Mouse (Mus musculus) gastrocnemius, adult 18-20 months (tissue): ENCODE measurements around the gene Dchs1. TPM values are rescaled to one million over a fixed set of nuclear protein-coding genes. Genes with fewer than 3 reads are reported as not detected.
"Not testable (repeated sequence)": the region's sequence is repeated elsewhere in the genome, so short reads cannot be mapped to it uniquely, and the experiment has no call there.

ENCODE experiments used
- DNase-seq: peaks from one replicate; pipeline ENCODE4 v3.0.0; 2021; ENCODE audit warnings: low spot score
- total RNA-seq, 2 experiments: library from RNA; stranded (reverse); gene quantifications; 2 replicates each; pipeline ENCODE4 v1.2.3; 2021

Gene Dchs1
- total RNA-seq, 2 experiments from 2014 or later: 2.1 to 3.7 TPM

- not testable (repeated sequence) for DNase-seq
These were observed 44.1 kb downstream of the Dchs1 start for GRCm38 (mm10) chr7:105743246-105743925.

GRCm38 (mm10) chr7:105742539-105743215 is 44.8 kb downstream of the Dchs1 start:
- DNase-seq: not testable (repeated sequence)

DNA sequence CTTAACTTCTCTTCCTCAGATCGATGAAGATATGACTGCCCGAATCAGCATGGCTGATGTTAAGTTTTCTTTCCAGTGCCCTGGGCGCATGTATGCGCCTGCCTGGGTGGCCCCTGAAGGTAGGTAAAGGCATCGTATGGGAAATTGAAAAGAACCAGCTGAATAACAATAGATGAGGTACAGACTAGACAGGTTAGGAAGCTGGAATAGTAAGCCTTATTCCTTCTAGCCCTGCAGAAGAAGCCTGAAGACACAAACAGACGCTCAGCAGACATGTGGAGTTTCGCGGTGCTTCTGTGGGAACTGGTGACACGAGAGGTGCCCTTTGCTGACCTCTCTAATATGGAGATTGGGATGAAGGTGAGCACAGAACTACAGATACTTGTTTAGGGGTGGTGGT is 45.5 kb downstream of the Dchs1 start:
- DNase-seq: no peak

- no peak for DNase-seq
These were observed 46.6 kb downstream of the Dchs1 start for GRCm38 (mm10) chr7:105740851-105741250.

DNA sequence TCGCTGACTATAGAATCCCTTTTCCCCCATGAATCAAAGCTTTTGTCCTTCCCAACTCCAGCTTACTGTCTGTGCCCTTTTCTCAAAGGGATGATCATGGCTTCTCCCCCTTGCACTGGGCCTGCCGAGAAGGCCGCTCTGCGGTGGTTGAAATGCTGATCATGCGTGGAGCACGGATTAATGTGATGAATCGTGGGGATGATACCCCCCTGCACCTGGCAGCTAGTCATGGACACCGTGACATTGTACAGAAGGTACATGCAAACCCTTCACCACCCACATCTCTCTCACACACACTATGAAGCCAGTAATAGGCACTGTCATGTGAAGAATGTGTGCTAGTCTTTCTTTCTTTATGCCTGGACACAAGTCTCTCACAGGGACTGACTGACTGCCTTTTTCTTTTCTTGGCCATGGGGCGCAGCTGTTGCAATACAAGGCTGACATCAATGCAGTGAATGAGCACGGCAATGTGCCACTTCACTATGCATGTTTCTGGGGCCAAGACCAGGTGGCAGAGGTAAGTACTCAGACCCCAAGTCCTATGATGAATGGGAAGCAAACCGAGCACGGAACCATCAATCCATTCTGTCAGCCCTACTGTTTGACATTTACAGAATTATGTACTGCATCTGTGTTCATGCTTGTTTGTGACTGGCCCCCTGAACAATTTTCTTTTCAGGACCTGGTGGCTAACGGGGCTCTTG is 47.2 kb downstream of the Dchs1 start:
- DNase-seq: no peak

GRCm38 (mm10) chr7:105738948-105739347 is 48.5 kb downstream of the Dchs1 start:
- DNase-seq: peak; percentile 69

GRCm38 (mm10) chr7:105738286-105738685 is 49.2 kb downstream of the Dchs1 start:
- no peak for DNase-seq

GRCm38 (mm10) chr7:105737648-105738047 is 49.8 kb downstream of the Dchs1 start:
- DNase-seq: no peak

- DNase-seq: peak; percentile 39
These were observed 50.4 kb downstream of the Dchs1 start, which contains the start of gene Rrp8 for GRCm38 (mm10) chr7:105736911-105737521. Gene Rrp8, minus strand, starts transcription at chr7:105737385.

DNA sequence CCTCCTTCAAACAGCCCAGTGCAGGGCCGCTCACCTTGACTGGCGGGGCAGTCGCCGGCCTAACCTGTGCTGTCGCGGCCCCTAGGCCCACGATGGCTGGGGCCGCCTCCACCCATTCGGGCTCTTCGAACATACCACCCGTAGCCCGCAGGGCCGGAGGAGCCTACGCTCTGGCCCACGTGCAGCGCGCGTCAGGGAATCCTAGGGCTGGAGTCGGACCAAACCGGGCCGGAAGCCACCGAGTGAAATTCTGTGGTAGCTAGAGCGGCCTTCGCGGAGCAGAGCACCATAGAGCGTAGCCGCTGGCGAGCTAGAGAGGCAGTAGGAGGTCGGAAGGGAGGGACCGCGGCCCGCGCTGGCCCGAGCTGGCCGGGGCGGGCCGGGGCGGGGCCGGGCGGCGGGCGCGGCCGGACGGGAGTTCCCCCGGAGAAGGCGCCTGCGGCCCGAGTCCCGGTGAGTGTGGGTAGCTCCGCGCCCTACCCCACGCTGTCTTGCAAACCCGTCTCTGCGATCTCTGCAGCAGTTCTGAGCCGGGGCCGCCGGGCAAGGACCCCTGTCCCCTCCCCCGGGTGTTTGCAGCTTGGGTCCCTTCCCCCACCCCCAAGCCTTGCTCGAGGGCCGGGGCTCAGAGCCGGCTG is 51.1 kb downstream of the Dchs1 start, which contains the start of gene Ilk:
Gene Ilk (plus strand): TSS at position 329 of the 638 bp plus-strand sequence.
- DNase-seq: peak; percentile 95

DNA sequence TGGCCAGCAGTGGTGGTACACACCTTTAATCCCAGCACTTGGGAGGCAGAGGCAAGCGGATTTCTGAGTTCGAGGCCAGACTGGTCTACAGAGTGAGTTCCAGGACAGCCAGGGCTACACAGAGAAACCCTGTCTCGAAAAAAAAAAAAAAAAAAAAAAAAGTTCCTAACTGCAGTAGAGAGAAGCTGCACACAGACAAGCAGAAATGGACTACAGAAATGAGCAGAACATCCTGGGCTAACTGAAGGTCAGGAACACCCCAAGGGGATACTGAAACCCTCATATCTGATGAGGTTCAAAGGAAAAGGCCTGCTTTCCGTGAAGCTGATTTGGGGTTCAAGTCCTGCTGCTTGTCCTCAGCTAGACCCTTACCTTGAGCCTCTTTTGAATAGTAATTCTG is 52.0 kb downstream of the Dchs1 start:
- DNase-seq: not testable (repeated sequence)

GRCm38 (mm10) chr7:105734826-105735225 is 52.6 kb downstream of the Dchs1 start:
- no peak for DNase-seq

- no peak for DNase-seq
These were observed 53.6 kb downstream of the Dchs1 start for GRCm38 (mm10) chr7:105733836-105734235.

GRCm38 (mm10) chr7:105728701-105729428 is 58.6 kb downstream of the Dchs1 start:
- no peak for DNase-seq

GRCm38 (mm10) chr7:105726980-105727325 is 60.5 kb downstream of the Dchs1 start:
- no peak for DNase-seq

DNA sequence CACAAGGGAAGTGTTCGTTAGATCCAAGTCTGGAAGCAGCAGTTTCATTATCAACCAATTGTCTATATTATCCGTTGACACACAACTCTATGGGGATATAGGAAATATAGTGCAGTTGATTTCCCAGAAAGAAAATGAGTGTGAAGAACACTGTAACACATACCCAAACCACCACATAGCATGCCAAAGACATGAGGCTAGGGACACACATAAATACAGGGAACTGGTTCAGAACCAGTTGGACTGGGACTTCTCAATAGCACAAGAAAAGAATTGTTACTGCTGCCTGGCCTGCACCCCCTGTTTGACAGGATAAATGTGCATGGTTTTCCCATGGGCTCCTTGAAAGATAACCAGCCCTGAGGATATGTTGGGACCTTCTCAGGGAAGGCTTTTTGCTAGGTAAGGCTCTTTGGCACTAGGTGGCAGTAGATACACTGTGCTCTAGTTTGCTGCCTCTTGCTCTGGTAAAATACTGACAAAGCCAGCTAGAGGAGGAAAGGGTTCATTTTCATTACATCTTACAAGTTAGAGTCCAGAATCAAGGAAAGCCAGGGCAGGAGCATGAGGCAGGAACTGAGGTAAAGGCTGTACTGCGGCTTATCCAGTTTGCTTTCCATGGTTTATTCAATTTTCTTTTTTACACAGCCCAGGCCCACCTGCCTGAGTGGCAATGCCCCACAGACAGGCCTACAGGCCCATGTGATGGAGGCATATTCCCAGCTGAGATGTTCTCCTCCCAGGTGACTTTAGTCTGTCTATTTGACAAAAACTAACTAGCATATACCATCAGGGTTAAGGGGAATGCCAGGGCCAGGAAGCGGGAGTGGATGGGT is 61.1 kb downstream of the Dchs1 start:
- peak; percentile 55 for DNase-seq

- DNase-seq: no peak
These were observed 65.5 kb downstream of the Dchs1 start for GRCm38 (mm10) chr7:105721916-105722315.

DNA sequence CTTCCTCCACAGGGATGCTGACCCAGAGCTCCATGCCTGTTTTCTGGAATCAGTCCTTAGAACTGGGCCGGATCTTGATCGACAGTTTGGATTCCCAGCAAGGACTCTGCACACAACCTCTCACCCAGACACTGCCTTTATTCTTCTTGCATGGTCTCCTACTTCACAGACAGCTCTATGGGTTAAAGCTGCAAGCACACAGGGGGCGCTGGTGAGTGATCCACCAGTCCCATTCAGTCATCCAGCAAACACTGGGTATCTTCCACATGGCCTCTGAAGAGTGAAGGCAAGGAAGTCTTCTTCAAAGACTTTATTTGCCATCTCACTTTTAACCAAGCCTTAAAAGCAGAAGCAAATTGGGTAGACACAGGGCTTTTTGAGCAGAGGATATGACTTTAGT is 72.1 kb downstream of the Dchs1 start:
- DNase-seq: no peak

GRCm38 (mm10) chr7:105708733-105709132 is 78.7 kb downstream of the Dchs1 start:
- DNase-seq: no peak

GRCm38 (mm10) chr7:105703816-105704215 is 83.6 kb downstream of the Dchs1 start:
- DNase-seq: no peak
